Mouse (Mus musculus) left cerebral cortex, postnatal 14 days (tissue): ENCODE measurements around the gene Slc25a18. TPM values are rescaled to one million over a fixed set of nuclear protein-coding genes. Genes with fewer than 3 reads are reported as not detected.
A peak's percentile ranks its signal among the peaks of the same experiment; 100 is the strongest.
"Not testable (repeated sequence)": the region's sequence is repeated elsewhere in the genome, so short reads cannot be mapped to it uniquely, and the experiment has no call there.

Experiments used
- DNase-seq, 2 experiments: peaks; one replicate each; pipeline ENCODE4 v3.0.0; 2021 to 2022; ENCODE audit warnings: low spot score in 2 of 2, mixed read lengths in 1 of 2
- intact Hi-C: fragments of 180-260 bp; cut with DNase I; formaldehyde crosslinking; loops from one replicate; pipeline ENCODE4 v1.15.1; 2025
- total RNA-seq, 2 experiments: library from RNA; stranded (reverse); gene quantifications; 2 replicates each; pipeline ENCODE4 v1.2.3; 2021

Slc25a18 gene
- total RNA-seq, 2 experiments from 2014 or later = 46.9 to 50.1 TPM

GRCm38 (mm10) chr6:120792947-120793346, 19.6 kb downstream of the Slc25a18 start:
- intact Hi-C loops = no loop called here
- DNase-seq = peak in 1 of 2 experiments; percentile 27

GRCm38 (mm10) chr6:120795422-120796086, 22.2 kb downstream of the Slc25a18 start:
- intact Hi-C loops = no loop called here
- no peak for DNase-seq

GRCm38 (mm10) chr6:120796111-120796510, 22.7 kb downstream of the Slc25a18 start:
- intact Hi-C loops = no loop called here

GRCm38 (mm10) chr6:120798019-120798418, 24.6 kb downstream of the Slc25a18 start:
- DNase-seq = no peak
- intact Hi-C loops = no loop called here

More at GRCm38 (mm10) chr6:120796111-120796510, 22.7 kb downstream of the Slc25a18 start:
- DNase-seq = peak; percentile 47 to 60

- intact Hi-C loops = no loop called here
- no peak for DNase-seq
Measured at GRCm38 (mm10) chr6:120798905-120799304, 25.5 kb downstream of the Slc25a18 start.

- no peak for DNase-seq
- intact Hi-C loops = no loop called here
Measured at GRCm38 (mm10) chr6:120799581-120800041, 26.2 kb downstream of the Slc25a18 start.

GRCm38 (mm10) chr6:120806999-120807737, 33.8 kb downstream of the Slc25a18 start:
- intact Hi-C loops = no loop called here
- DNase-seq = no peak

GRCm38 (mm10) chr6:120807738-120808081, 34.3 kb downstream of the Slc25a18 start:
- DNase-seq = no peak
- intact Hi-C loops = no loop called here

- DNase-seq, intact Hi-C loops: not testable (repeated sequence)
Measured at GRCm38 (mm10) chr6:120811999-120812398, 38.6 kb downstream of the Slc25a18 start.

- no peak for DNase-seq
- intact Hi-C loops = no loop called here
Measured at GRCm38 (mm10) chr6:120819294-120819693, 45.9 kb downstream of the Slc25a18 start.

GRCm38 (mm10) chr6:120820144-120820543, 46.8 kb downstream of the Slc25a18 start:
- DNase-seq = no peak
- intact Hi-C loops = no loop called here

GRCm38 (mm10) chr6:120820941-120821340, 47.6 kb downstream of the Slc25a18 start:
- intact Hi-C loops = no loop called here
- DNase-seq = no peak

- DNase-seq = no peak
- intact Hi-C loops = no loop called here
Measured at GRCm38 (mm10) chr6:120821715-120822114, 48.3 kb downstream of the Slc25a18 start.

GRCm38 (mm10) chr6:120822307-120822928, 49.0 kb downstream of the Slc25a18 start, which contains the start of gene Atp6v1e1:
TSS of gene Atp6v1e1 (minus strand) at chr6:120822793.
- intact Hi-C loops = no loop called here
- peak; percentile 93 to 95 for DNase-seq

GRCm38 (mm10) chr6:120822937-120823614, 49.7 kb downstream of the Slc25a18 start:
- intact Hi-C loops = no loop called here
- no peak for DNase-seq

GRCm38 (mm10) chr6:120830056-120830455, 56.7 kb downstream of the Slc25a18 start:
- intact Hi-C loops = no loop called here
- no peak for DNase-seq

- intact Hi-C loops = no loop called here
- no peak for DNase-seq
Measured at GRCm38 (mm10) chr6:120830866-120831608, 57.7 kb downstream of the Slc25a18 start.

- intact Hi-C loops = no loop called here
Measured at GRCm38 (mm10) chr6:120832097-120832496, 58.7 kb downstream of the Slc25a18 start.

GRCm38 (mm10) chr6:120834766-120835321, 61.5 kb downstream of the Slc25a18 start:
- intact Hi-C loops = no loop called here

More at GRCm38 (mm10) chr6:120832097-120832496, 58.7 kb downstream of the Slc25a18 start:
- no peak for DNase-seq

More at GRCm38 (mm10) chr6:120834766-120835321, 61.5 kb downstream of the Slc25a18 start:
- no peak for DNase-seq
